Mouse (Mus musculus) thymus, postnatal 36 days (tissue): ENCODE measurements around the gene Rnf169.

Experiments used
- DNase-seq, 2 experiments: peaks; one replicate each; pipeline ENCODE4 v3.0.0; 2022; ENCODE audit warnings: mixed read lengths in 2 of 2

The Rnf169 gene

DNA sequence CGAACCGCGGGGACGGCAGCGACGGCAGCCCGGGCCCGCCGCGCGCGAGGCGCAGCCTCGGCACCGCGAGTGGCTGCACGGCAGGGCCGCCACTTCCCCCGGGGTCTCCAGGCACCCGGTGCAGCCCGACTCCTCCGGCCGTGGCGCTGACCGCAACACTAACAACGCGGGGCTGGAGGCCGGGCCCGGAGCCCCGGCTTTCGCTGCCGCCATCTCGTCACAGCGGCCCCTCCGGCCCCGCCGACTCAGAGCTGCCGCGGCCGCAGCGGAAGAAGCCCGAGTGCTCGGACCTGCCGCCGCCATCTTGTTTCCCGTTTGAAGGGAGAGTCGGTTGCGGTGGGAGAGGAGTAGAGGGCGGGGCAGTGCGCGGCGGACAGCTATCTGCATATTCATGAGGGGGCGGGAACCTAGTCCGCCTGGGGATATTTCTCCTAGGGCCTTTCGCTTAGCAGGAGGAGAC is at the start of gene Rnf169:
Rnf169 (minus strand) TSS at position 317 of the 460 bp plus-strand sequence.
- peak; percentile 90 to 92 for DNase-seq

- DNase-seq = peak; percentile 33 to 44
These were observed 49.1 kb upstream of the Rnf169 start for GRCm38 (mm10) chr7:100029307-100029706.

DNA sequence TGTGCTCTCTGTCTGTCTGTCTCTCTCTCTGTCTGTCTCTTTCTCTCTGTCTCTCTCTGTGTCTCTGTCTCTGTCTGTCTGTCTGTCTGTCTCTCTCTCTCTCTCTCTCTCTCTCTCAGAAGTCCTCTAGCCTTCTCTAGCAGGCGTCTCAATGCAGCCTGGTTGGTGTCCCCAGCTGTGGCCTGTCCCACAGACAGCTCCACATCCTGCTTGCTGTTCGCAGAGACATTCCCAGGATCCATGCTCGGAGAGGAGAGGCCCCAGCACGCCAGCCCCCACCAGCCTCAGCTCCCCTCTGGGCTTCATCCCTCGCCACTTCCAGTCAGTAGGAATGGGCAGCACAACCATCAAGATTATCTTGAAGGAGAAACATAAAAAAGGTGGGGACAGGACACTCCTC is 47.1 kb upstream of the Rnf169 start:
- DNase-seq = no peak

- DNase-seq = no peak
These were observed 36.8 kb upstream of the Rnf169 start for GRCm38 (mm10) chr7:100017056-100017455.

GRCm38 (mm10) chr7:100014123-100014600 is 33.9 kb upstream of the Rnf169 start:
- DNase-seq = no peak

DNA sequence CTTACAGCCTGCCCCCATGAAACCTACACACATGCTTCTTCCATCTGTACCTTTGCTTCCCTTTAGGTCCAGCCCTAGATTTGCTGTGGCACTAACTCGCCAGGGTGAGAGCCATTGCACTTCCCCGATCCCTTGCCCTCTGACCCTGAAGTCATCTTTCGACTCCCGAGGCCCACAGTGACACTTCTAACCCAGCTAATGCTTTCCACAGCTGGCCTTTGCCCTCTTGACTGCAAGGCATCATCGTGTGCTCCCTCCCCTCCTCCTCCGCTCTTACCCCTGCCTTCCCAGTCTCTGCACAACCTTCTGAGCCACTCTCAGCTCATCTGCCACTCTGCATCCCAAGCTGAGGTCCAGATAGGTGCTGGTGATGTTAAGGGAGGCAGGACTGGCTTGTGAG is 32.3 kb upstream of the Rnf169 start:
- no peak for DNase-seq

DNA sequence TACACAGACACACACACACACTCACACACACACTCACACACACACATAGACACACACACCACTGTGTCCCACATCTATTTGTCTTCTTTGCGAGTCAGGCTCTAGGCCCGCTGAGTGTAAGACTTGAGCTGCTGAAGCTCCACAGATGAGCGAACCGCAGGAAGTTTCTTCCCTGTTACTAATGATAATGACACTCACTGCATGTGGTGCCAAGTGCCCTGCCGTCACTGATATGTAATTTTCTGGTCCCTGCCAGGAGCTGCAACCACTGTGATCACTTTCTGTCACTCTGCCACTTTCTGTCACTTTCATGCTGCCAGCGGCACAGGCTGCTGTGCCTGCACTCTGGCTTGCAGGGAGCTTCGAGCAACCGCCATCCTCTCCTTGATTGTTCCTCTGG is 31.8 kb upstream of the Rnf169 start:
- no peak for DNase-seq

GRCm38 (mm10) chr7:100010711-100011110 is 30.5 kb upstream of the Rnf169 start:
- no peak for DNase-seq

DNA sequence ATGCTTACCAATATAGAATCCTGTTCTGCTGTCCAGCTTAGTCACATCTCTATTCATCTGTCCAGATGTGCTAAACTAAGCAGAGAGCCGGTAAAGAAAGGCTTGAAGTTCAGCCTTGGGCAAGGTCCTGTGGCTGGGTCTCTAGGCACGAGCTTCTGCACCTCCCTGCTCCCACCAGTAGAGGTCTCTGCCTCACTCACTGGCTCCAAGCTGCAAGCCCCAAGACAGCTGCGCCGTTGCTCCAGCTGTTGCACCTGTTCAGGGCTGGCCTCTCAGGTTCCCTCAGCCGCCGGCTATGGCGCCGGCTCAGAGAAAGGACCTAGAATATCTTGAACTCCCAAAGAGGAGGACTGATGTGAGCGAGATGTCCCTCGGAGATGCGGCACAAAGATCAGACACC is 29.4 kb upstream of the Rnf169 start:
- DNase-seq = peak; percentile 78 to 81

DNA sequence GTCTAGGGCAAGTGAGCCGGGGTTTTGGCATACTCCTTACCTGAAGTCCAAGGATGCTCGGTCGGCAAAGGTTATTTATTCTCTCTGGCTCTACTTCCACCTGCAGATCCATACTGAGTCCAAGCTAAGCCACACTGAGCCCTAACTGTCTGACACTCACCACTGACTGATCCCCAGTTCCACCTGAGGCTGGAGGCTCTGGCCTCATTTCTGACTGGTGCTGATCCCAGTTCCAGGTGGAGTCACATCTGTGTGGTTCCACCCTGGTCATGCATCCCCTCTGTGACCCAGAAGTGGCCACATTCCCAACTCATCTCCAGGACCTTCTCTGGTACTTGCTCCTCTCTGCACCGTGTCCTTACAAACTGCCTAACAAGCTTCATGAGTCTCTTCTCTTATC is 28.5 kb upstream of the Rnf169 start:
- no peak for DNase-seq

DNA sequence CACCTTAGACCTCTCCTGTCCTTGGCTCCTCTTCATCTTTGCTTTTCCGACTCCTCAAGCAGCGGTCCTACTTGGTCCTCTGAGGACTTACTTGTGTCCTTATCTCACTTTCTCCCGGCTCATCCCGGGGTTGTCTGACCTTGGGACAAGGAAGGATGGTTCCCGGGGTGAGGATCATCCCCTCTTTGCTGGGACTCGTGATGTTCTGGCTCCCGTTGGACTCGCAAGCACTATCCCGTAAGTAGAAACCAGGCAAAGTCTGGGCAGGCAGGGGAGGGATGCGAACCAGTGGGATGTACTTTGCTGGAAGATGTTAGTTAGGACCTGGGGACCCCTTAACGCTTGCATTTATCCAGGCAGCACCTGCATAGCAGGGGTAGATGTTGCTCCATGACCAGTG is 26.2 kb upstream of the Rnf169 start:
- DNase-seq = no peak

DNA sequence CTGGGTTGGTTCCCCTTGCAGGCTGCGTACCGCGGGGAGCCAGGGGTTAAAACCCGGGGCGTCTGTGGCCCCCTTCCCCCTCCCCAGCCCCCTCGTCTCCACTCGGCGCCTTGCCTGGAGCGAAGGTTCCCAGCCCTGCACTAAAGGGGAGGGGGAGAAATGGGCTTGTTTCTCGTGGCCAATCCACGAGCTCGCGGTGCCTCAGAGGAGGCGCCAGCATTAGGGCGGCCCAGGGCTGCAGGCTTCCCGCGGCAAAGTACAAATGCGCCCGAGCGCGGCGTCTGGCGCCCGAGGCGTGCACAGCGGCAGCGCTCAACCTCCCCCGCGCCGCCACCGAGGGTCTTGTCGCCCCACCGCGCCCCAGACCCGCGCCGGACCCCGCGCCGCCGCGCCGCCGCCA is 25.5 kb upstream of the Rnf169 start, which contains the start of gene Chrdl2:
Chrdl2 (plus strand) TSS at position 383 of the 400 bp plus-strand sequence.
- DNase-seq = peak; percentile 13 to 41

- peak; percentile 56 to 57 for DNase-seq
These were observed 23.5 kb upstream of the Rnf169 start for GRCm38 (mm10) chr7:100003781-100004180.

DNA sequence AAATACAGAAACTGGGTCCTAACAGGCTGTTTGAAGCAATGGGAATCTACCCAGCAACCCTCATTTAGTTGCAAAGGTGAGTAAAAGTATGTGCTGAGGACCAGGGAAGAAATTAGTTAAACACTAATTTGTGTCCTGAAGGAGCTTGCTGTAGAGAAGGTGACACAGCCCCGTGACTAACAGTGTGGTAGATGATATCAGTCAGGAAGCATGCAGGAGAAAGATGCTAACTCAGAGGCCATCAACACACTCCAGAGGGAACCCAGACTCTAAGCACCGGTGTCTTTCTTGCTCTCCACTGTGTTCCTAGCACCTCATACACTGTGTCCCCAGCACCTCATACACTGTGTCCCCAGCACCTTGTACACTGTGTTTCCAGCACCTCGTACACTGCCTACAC is 18.4 kb upstream of the Rnf169 start:
- no peak for DNase-seq

GRCm38 (mm10) chr7:99995186-99995585 is 14.9 kb upstream of the Rnf169 start:
- DNase-seq = no peak

DNA sequence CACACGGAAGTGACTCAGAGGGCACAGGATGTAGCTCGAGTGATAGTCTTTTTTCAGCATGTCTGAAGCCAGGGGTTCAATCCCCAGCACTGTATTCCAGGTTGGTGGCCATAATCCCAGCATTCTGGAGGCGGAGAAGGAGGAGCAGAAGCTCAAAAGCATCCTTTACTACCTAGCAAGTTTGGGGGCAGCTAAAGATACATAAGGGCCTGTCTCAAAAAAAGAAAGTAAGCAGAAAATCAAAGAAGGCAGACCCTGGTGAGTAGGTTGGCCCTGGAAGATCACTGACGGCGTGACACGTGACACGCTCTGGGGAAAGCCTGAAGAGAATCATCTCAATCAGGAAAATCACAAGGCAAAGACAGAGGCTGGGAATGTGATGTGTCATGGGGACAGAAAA is 12.9 kb upstream of the Rnf169 start:
- no peak for DNase-seq

DNA sequence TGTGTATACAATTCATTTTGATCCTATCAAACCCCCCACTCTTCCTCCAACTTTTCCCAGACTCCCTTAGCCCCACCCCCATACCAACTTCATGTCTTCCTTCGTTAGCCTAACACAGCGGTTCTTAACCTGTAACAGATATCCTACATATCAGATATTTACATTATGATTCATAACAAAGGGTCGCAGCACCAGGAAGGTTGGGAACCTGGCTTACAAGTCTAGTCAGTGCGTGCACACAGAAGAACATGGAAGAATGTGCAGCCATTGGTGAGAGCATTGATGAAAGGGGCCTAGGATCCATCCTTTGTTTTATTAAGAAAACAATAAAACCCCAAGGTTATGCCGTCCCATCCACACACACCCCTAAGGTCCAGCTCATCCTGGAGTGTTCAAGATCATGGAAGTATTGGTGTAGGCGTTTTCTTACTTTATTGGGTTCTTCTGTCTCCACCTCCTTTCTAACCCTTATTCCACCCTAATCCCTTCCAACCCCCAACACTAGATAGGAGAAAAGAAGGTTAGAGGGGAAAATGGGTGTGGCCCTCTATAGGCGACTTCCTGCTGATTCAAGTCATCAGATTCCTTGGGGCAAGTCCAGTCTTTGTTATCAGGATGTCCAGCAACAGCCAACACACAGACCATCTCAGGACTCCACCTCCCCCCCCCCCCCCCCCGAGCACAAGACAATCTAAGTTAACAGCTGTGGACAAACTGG is 10.9 kb upstream of the Rnf169 start:
- no peak for DNase-seq

GRCm38 (mm10) chr7:99989844-99990760 is 9.9 kb upstream of the Rnf169 start:
- no peak for DNase-seq

DNA sequence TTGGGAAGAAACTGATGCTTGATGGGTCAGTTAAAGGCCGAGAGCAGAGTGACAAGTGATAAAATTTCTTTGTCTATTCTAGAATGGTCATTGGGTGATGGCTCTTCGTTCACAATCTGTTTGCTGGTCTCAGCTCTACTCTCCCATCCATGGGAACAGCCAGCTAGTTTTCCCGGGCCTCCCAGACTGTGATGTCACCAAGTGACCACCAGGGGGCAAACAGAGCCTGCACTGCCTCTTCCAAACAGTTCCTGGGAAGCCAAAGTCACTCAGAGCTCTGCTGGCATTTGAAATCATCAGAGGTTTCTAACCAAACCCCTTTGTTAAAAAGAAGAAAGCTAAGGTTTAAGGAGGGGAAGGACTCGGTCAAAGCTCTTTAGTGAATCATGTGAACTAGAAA is 8.5 kb upstream of the Rnf169 start:
- DNase-seq = peak; percentile 45 to 48

GRCm38 (mm10) chr7:99982256-99983242 is 2.3 kb upstream of the Rnf169 start:
- DNase-seq = no peak

GRCm38 (mm10) chr7:99981311-99981710 is 1.1 kb upstream of the Rnf169 start:
- no peak for DNase-seq

DNA sequence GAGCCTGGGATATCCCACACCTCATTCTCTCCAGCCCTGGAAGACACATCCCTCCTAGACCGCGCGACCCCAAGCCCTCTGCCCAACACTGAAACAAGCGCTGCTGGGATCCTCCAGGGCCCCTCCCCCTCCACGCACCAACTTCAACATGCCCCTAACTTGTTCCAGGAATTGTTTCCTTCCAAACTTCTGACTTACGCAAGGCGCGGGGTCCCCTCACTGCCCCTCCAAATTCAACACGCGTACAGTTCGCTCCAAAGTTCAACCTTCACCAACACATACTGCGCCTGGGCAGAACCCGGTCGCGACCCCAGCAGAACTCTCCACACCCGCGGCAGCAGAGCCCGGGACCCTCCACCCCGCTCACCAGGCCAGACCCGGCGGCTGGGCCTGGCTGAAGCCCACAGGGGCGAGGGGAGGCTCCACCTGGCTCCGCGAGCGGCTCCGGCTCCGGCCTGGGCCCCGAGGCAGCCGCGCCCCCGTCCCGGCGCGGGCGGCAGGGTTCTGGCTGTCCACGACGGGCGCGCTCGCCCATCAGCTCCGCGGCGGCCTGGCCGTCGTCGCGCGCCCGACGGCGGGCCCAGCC is 609 bp downstream of the Rnf169 start:
- DNase-seq = peak; percentile 54 to 66
